Comparison of ENCODE assay signal across 17 mouse cellular contexts in genomic region chr8:123503801-123504467, GRCm38 (mm10). TPM values are rescaled to one million over a fixed set of nuclear protein-coding genes. Genes with fewer than 3 reads are reported as not detected.
DNase-seq lines count a peak whose midpoint lies in the region; ATAC-seq and TF ChIP-seq lines count a peak whose summit lies in the region.
"Had no signal": no experiment of that assay in that cellular context is flagged by ENCODE, and none has a peak within 500 bp of the region (broad histone marks: within the 10 kb centered on the region; RNA-seq: fewer than 3 reads in every experiment).

No protein-coding gene starts in this region.

- H3K4me2 ChIP-seq in hindbrain, embryonic 11.5 days (replicated peaks; ENCODE audit: low read depth, low read length) = no peak overlapping the region
- no peak overlapping the region for H3K4me2 ChIP-seq in liver, postnatal 0 days (ENCODE audit: low read depth, low read length)
- H3K4me2 ChIP-seq: embryonic facial prominence, embryonic 13.5 days; limb, embryonic 15.5 days; midbrain, embryonic 12.5 days had no signal

- ATAC-seq in hindbrain, embryonic 11.5 days (ENCODE audit: low FRiP score) = no peak
- no peak for ATAC-seq in liver, postnatal 0 days

- H3K4me3 ChIP-seq in hindbrain, embryonic 11.5 days (ENCODE audit: low read depth, low read length) = no peak overlapping the region
- H3K4me3 ChIP-seq in hindbrain, embryonic 10.5 days = no peak overlapping the region
- H3K4me3 ChIP-seq in liver, postnatal 0 days (ENCODE audit: low read depth, low read length) = no peak overlapping the region
- H3K4me3 ChIP-seq: embryonic facial prominence, embryonic 13.5 days; forebrain, embryonic 10.5 days; limb, embryonic 15.5 days; midbrain, embryonic 12.5 days had no signal

- no peaks in the 10 kb centered on the region for H3K27me3 ChIP-seq in hindbrain, embryonic 11.5 days (ENCODE audit: control insufficient read depth, insufficient read depth, low read length)
- no peaks in the 10 kb centered on the region for H3K27me3 ChIP-seq in hindbrain, embryonic 10.5 days (ENCODE audit: insufficient read depth, poor library complexity, severe bottlenecking)
- no peaks in the 10 kb centered on the region for H3K27me3 ChIP-seq in liver, postnatal 0 days (ENCODE audit: insufficient read depth, low read length)
- H3K27me3 ChIP-seq: CH12.LX; embryonic facial prominence, embryonic 13.5 days; limb, embryonic 15.5 days; midbrain, embryonic 12.5 days had no signal

- no peak overlapping the region for H3K27ac ChIP-seq in hindbrain, embryonic 11.5 days (ENCODE audit: low read depth, low read length)
- H3K27ac ChIP-seq in hindbrain, embryonic 10.5 days = no peak overlapping the region
- no peak overlapping the region for H3K27ac ChIP-seq in liver, postnatal 0 days (ENCODE audit: low read depth)
- H3K27ac ChIP-seq: embryonic facial prominence, embryonic 13.5 days; forebrain, embryonic 10.5 days; limb, embryonic 15.5 days; midbrain, embryonic 12.5 days had no signal

- TF ChIP-seq CTCF in liver, postnatal 0 days (IDR thresholded peaks at IDR 0.05; ENCODE audit: low read depth) = peak; percentile 45

- peak; percentile 23 for DNase-seq in hindbrain, embryonic 11.5 days (ENCODE audit: low spot score)
- no peak for DNase-seq in hindbrain, embryonic 10.5 days (ENCODE audit: low spot score)
- no peak for DNase-seq in liver, postnatal 0 days
- DNase-seq in liver (no peak), R1 (ENCODE audit: low read depth, low spot score) (peak; percentile 60)
- peak; percentile 17 to 30 for DNase-seq in B cell, adult 2 months
- DNase-seq in urinary bladder, adult 2 months (ENCODE audit: low spot score) = no peak
- DNase-seq in thymus, postnatal 25 days = no peak
- DNase-seq: adrenal gland, postnatal 14 days; heart, postnatal 10 days; lung, postnatal 14 days had no signal

- peaks cover 33% of the 10 kb centered on the region for H3K36me3 ChIP-seq in hindbrain, embryonic 11.5 days (ENCODE audit: control insufficient read depth, insufficient read depth, low read length)
- peaks cover 100% of the 10 kb centered on the region for H3K36me3 ChIP-seq in hindbrain, embryonic 10.5 days
- peaks cover 46% of the 10 kb centered on the region for H3K36me3 ChIP-seq in liver, postnatal 0 days (replicated peaks; ENCODE audit: insufficient read depth, low read length)

- WGBS in hindbrain, embryonic 11.5 days = 99% methylated on average over 6 of the region's 6 CpGs
- WGBS in hindbrain, embryonic 10.5 days = 97% methylated on average over 6 of the region's 6 CpGs
- 95% methylated on average over 6 of the region's 6 CpGs for WGBS in liver, postnatal 0 days (ENCODE audit: insufficient replicate concordance)

- no peaks in the 10 kb centered on the region for H3K4me1 ChIP-seq in hindbrain, embryonic 11.5 days (replicated peaks; ENCODE audit: control insufficient read depth, insufficient read depth, low read length)
- H3K4me1 ChIP-seq in hindbrain, embryonic 10.5 days (replicated peaks) = no peaks in the 10 kb centered on the region
- no peaks in the 10 kb centered on the region for H3K4me1 ChIP-seq in liver, postnatal 0 days (ENCODE audit: insufficient read depth)
- H3K4me1 ChIP-seq: embryonic facial prominence, embryonic 13.5 days; forebrain, embryonic 10.5 days; limb, embryonic 15.5 days; midbrain, embryonic 12.5 days had no signal

- TF ChIP-seq EP300 in liver, postnatal 0 days (IDR thresholded peaks at IDR 0.05; ENCODE audit: low read depth) = no peak

- no peaks in the 10 kb centered on the region for H3K9me3 ChIP-seq in hindbrain, embryonic 11.5 days (ENCODE audit: control insufficient read depth, low read length)
- peaks cover 8% of the 10 kb centered on the region; the same call in 1 of the 2 replicates for H3K9me3 ChIP-seq in hindbrain, embryonic 10.5 days
- no peaks in the 10 kb centered on the region for H3K9me3 ChIP-seq in liver, postnatal 0 days (ENCODE audit: low read length)
- H3K9me3 ChIP-seq: embryonic facial prominence, embryonic 13.5 days had no signal

- H3K9ac ChIP-seq in hindbrain, embryonic 11.5 days (ENCODE audit: low read depth, low read length) = no peak overlapping the region
- no peak overlapping the region for H3K9ac ChIP-seq in liver, postnatal 0 days (replicated peaks)
- H3K9ac ChIP-seq: embryonic facial prominence, embryonic 13.5 days; limb, embryonic 15.5 days; midbrain, embryonic 12.5 days had no signal

RNA-seq across cellular contexts. Expression of gene Dbndd1, which starts 11.3 kb away (rescaled TPM):
- polyA plus RNA-seq in hindbrain, embryonic 11.5 days (2014; fragmentation: Nextera tagmentation; extraction: Ambion mirVana) = 40.7 and 42.1 TPM in 2 replicates
- 19.4 and 38.1 TPM in 2 replicates for polyA plus RNA-seq in hindbrain, embryonic 10.5 days (2016; fragmentation: Nextera tagmentation; extraction: Ambion mirVana)
- not detected in 2 replicates for polyA plus RNA-seq in liver, postnatal 0 days (2015; fragmentation: Nextera tagmentation; extraction: Ambion mirVana)
- 1.0 and 1.1 TPM in 2 replicates for polyA plus RNA-seq in urinary bladder, adult 2 months (2012; rRNA removed)
- polyA plus RNA-seq: spleen, adult 2 months had no signal

RNA-seq across cellular contexts. Expression of gene Gas8, which starts 14.7 kb away (rescaled TPM):
- polyA plus RNA-seq in hindbrain, embryonic 11.5 days (2014; fragmentation: Nextera tagmentation; extraction: Ambion mirVana) = 45.5 and 50.7 TPM in 2 replicates
- polyA plus RNA-seq in hindbrain, embryonic 10.5 days (2016; fragmentation: Nextera tagmentation; extraction: Ambion mirVana) = 41.9 and 43.1 TPM in 2 replicates
- 2.7 and 2.9 TPM in 2 replicates for polyA plus RNA-seq in liver, postnatal 0 days (2015; fragmentation: Nextera tagmentation; extraction: Ambion mirVana)
- polyA plus RNA-seq in urinary bladder, adult 2 months (2012; rRNA removed) = 19.0 and 20.0 TPM in 2 replicates

RNA-seq across cellular contexts. Expression of gene Afg3l1, which starts 26.2 kb away (rescaled TPM):
- polyA plus RNA-seq in hindbrain, embryonic 11.5 days (2014; fragmentation: Nextera tagmentation; extraction: Ambion mirVana) = 30.7 and 32.3 TPM in 2 replicates
- 54.9 and 55.3 TPM in 2 replicates for polyA plus RNA-seq in hindbrain, embryonic 10.5 days (2016; fragmentation: Nextera tagmentation; extraction: Ambion mirVana)
- polyA plus RNA-seq in liver, postnatal 0 days (2015; fragmentation: Nextera tagmentation; extraction: Ambion mirVana) = 22.0 and 24.3 TPM in 2 replicates
- 22.3 and 23.5 TPM in 2 replicates for polyA plus RNA-seq in urinary bladder, adult 2 months (2012; rRNA removed)

Comparison
In these comparisons a context has a peak if more than half of its experiments do, and no peak if none do; other contexts are left out.
1. DNase-seq: peak in hindbrain, embryonic 11.5 days (single experiment), B cell, adult 2 months (2 of 2) and R1 (single experiment); none in hindbrain, embryonic 10.5 days (single experiment), liver, postnatal 0 days (single experiment), liver (single experiment), urinary bladder, adult 2 months (single experiment) and thymus, postnatal 25 days (single experiment).